Mouse (Mus musculus): ENCODE results near the gene Shc1.
"Not testable (repeated sequence)": the region's sequence is repeated elsewhere in the genome, so short reads cannot be mapped to it uniquely, and the experiment has no call there.

Shc1 gene

GRCm38 (mm10) chr3:89418861-89419250 lies 613 bp downstream of the Shc1 start:
- peak; percentile 63 to 78 for DNase-seq (ENCODE audit: low spot score in 2 of 2)

GRCm38 (mm10) chr3:89419571-89419970 lies 1.3 kb downstream of the Shc1 start:
- DNase-seq (ENCODE audit: low spot score in 2 of 2) = no peak

DNA sequence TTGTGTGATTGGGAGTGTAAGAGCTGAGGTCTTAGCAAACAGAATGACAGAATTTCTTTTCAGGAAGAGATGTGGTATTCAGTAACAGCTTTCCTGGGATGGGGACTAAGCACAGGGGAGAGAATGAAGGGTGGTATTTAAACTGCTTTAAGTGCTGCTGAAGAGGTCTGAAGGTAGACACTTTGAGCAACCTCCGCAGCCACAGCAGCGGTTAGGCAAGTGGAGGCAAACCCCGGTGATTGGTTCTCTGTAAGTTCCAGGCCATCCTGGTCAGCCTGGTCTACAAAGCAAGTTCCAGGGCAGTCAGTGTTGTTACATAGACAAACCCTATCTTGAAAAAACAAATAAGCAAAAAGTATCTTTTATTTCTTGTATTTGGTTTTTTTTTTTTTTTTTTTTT lies 1.7 kb downstream of the Shc1 start:
- DNase-seq (ENCODE audit: low spot score in 2 of 2) = no peak

DNA sequence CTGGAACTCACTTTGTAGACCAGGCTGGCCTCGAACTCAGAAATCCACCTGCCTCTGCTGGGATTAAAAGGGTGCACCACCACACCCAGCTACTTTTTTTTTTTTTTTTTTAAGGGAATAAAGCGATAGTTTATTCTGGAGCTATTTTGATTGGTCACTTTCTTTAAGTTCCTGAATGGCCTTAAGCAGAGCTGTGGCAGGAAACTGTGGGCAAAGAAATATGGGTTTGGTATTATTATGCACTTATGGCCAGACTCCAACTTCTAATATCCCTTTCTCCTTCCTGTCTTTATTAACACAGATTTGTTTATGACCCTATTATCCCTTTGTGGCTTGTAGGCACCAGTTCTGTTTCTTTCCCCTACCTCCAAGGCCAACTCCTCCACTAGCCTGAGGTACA lies 2.2 kb downstream of the Shc1 start:
- no peak for DNase-seq (ENCODE audit: low spot score in 2 of 2)

DNA sequence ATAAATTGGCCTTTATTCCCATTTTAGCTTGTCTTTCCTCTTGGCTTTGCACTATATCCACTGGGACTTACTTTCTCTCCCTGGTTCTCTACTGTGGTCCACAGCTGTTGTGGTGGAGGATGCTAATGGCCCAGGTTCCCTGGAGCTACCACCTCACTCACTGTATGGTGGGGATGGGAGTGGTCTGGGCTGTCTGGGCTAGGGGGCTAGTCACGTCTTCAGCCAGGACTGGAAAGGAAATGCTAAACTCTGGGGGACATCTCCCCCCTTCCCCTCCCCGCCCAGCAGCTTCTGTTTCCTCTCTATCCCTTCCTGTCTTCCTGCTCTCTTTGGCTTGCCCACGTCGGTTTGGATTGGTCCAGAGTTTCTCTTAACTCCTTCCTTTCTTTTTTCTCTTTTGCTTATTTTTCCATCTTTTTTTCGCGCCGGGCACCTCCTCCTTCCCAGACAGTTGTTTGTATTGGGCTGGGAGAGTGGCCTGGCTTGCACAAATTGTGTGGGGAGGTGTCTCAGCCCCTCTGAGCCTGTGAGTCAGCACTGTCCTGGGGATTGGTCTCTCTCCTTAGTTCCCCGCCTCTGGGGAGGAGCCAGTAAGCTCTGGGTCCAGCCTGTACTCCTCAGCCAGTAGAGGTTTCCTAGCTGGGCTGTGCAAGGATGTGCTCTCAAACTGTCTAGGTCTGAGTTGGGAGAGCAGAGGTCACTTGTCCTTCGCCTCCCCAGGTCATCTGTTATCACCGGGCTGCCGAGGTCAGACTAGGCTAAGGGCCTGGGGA lies 2.9 kb downstream of the Shc1 start:
- peak; percentile 80 to 82 for DNase-seq (ENCODE audit: low spot score in 2 of 2)

- DNase-seq (ENCODE audit: low spot score in 2 of 2) = no peak
Observed at GRCm38 (mm10) chr3:89421810-89422473, 3.7 kb downstream of the Shc1 start.

- DNase-seq (ENCODE audit: low spot score in 2 of 2) = no peak
Observed at GRCm38 (mm10) chr3:89422556-89423205, 4.4 kb downstream of the Shc1 start.

GRCm38 (mm10) chr3:89424416-89425140 lies 6.3 kb downstream of the Shc1 start:
- DNase-seq (ENCODE audit: low spot score in 2 of 2) = no peak

GRCm38 (mm10) chr3:89425141-89425525 lies 6.9 kb downstream of the Shc1 start:
- no peak for DNase-seq (ENCODE audit: low spot score in 2 of 2)

DNA sequence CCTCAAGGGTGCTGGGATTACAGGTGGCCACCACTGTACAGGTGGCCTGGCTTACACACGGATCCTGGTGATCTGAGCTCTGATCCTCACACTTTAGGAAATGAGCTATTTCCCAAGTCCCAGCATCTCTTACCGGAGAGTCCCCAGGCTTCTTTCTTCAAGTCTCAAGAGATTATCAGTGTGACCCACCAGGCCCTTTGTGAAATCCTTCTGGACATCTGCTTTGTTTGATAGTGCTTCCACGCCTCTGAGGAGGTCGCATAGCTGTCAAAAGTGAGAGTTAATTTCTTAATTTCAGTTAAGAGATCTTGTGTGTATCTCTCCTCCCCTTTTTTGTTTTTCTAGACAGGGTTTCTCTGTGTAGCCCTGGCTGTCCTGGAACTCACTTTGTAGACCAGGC lies 7.6 kb downstream of the Shc1 start:
- no peak for DNase-seq (ENCODE audit: low spot score in 2 of 2)

DNA sequence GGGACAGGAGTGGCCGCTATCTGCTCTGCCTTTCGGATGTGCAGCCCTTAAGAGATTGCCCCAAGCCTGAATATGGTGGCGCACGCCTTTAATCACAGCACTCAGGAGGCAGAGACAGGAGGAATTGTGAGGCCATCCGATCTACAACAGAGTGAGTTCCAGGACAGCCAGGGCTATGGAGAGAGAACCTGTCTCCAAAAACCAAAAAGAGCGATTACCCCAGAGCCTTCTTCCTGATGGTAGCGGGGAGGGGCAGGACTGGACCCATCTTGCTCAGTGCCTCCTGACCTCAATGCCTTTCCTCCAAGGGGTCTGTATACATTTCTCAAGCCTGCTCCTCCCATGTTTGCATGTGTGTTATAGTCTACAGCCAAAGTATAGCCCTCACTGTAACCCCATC lies 10.8 kb downstream of the Shc1 start:
- DNase-seq (ENCODE audit: low spot score in 2 of 2) = not testable (repeated sequence)

DNA sequence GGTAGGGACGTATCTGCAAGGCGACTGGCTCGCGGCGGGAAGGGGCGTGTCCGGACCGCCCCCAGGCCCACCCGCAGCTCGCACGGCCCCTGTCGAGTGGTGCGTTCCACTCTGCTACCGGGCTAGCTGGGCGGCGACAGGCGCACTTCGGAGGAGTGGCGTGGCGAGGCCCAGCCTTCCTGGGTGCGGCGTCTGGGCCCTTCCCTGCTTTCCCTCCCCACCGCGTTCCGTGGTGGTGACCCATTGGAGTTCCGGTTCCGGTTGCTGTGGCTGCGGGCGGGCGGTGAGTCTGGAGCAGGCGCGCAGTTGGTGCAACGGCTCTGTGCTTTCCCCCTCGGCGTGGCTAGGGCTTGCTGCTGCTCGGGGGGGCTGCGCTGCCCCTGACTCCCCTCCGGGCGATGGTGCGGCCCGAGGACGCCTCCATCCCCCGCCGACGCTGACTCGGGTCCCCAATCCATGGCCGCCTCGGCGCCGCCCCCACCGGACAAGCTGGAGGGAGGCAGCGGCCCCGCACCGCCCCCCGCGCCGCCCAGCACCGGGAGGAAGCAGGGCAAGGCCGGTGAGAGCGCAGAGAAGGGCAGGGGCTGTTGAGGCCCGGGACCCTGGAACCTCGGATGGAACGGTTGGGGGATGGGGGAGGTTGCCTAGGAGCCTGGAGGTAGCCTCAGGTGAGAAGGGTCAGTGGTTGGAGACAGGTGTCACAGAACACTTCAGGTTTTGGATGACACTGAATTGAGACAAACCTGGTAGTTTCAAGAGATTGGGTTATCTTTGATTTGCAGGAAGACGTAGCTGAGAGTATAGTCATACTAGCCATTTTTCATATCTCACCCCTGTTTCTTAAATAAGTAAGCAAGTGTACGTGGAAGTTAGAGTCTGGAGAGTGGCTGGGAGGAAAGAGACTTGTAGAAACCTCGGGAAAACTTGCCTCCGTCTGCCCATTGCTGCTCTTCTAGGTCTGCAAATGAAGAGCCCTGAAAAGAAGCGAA lies 12.2 kb downstream of the Shc1 start, which contains the start of gene Pygo2:
TSS of gene Pygo2 (plus strand) at position 44 of the 989 bp plus-strand sequence.
- peak; percentile 91 to 94 for DNase-seq (ENCODE audit: low spot score in 2 of 2)

DNA sequence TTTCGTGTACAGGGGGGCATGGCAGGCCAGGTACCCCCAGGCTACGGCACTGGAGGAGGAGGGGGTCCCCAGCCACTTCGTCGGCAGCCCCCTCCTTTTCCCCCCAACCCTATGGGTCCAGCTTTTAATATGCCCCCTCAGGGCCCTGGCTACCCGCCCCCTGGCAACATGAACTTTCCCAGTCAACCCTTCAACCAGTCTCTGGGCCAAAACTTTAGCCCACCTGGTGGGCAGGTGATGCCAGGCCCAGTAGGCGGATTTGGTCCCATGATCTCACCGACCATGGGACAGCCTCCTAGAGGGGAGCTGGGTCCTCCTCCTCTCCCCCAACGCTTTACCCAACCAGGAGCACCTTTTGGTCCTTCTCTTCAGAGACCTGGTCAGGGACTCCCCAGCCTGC lies 14.4 kb downstream of the Shc1 start:
- DNase-seq (ENCODE audit: low spot score in 2 of 2) = no peak

DNA sequence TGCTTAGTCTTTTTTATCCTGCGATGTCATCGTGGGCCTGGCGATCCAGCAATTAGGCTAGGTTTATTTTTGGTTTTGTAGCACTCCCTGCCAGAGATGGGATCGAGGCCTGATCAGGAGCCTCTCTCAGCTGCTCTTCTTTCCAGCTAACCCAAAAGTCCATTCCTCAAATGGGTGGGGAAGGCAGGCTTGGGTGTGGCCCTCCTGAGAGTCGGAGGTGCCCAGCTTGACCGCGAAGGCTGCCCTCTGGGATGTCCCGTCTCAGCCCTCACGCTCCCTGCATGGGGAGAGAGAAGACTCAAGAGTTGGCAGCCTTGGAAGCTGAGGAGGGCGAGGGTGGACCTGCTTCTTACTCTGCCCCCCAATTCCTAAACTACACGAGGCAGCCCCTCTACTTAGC lies 16.3 kb downstream of the Shc1 start:
- DNase-seq (ENCODE audit: low spot score in 2 of 2) = no peak

DNA sequence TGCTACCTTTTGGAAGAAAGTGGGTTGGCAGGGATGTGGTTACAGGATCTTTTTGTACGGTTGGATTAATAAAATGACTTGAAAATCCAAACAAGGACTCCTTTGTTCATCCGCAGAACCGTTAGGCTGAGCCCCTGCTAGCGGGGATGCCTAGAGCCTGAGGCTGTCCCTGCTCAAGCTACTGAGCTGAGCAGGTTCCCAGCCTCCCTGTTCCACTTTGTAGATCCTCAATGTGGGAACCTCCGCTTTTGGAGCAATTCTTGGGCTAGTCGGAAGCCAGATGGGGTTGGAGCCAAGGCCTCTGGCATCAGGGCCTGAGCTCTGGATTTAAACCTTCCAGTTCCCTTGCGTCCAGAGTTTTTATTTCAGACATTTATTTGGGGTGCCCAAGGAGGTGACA lies 16.8 kb downstream of the Shc1 start:
- no peak for DNase-seq (ENCODE audit: low spot score in 2 of 2)

DNA sequence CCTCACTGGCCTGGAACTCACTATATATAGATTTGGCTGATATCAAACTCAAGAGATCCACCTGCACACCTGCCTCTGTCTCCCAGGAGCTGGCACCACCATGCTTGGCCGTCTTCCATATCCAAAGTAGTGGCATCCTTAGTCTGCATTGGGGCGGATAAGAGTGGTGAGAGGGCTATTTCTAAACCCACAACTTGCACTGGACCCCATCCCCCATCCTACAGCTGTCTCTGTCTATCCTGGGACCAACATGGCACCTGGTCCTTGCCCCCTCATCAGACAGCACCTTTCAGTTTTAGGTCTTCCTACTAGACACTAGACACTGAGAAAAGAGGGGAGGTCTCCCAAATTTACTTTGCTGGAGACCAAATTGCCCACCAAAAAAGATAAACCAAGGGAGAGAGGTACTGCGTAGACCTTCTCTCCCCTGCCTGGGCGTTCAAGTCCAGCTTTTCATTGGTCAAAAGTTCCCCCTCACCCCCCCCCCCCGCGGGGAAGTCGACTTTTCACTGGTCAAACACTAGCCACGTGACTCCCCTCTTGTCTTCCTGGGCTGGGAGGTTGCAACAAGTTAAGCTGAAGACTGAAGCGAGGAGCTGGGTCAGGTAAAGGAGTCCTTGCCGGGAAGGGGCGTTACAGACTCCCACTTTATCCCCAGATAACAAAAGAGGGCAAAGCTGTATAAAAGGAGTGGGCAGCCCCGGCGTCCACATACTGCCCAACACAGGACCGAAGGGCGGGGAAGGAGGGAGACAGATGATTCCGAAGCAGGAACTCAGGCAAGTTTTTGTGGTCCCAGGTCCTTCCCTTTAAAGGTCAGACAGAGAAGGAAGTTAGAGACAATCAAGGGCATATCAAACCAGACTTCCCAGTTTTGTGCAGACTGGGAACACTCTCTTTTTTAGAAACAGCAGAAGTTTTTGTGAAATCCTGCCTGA lies 18.2 kb downstream of the Shc1 start, which contains the start of gene Pbxip1:
TSS of gene Pbxip1 (plus strand) at position 531 of the 938 bp plus-strand sequence.
- peak; percentile 58 to 80 for DNase-seq (ENCODE audit: low spot score in 2 of 2)

GRCm38 (mm10) chr3:89437269-89437668 lies 19.0 kb downstream of the Shc1 start:
- no peak for DNase-seq (ENCODE audit: low spot score in 2 of 2)

- DNase-seq (ENCODE audit: low spot score in 2 of 2) = no peak
Observed at GRCm38 (mm10) chr3:89440691-89441090, 22.4 kb downstream of the Shc1 start.

DNA sequence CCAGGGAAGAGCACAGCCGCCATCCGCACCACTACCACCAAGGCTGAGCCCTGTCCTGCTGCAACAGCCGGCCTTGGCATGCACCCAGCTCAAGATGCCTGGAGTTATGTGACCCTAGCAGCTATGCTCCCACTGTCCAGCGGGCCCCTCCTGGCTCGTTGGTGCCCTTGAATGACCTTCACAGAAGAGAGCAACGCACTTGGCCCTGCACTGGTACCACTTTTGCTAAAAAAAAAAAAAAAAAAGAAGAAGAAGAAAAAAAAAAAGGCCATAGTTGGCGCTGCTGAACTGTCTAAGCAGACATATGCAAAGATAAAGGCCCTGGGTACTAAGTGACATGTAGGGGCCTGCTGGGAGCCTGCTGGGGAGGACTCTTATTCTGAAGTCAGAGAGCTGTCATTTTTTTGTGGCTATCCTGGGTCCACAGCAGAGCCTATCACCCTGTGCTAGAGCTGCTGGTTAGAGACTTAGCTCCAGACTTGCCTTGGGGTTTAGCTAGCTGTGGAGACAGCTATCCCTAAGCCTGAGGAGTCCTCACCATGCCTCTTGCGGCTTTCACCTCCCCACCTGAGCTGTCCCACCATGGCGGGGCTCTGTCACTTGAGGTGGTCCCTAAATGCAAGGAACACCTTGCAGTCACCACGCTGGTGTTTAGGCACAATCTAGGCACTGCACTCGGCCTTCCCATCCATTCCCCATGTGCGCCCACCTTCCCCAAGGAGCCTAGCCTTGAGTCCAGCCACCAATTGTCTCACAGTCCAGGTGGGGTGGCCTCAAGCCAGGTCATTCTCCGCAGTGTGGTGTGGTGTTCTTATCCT lies 30.7 kb downstream of the Shc1 start:
- peak in 1 of 2 experiments; percentile 34 for DNase-seq (ENCODE audit: low spot score in 2 of 2)

Measured in spleen, postnatal 4 days (tissue).